20 mouse cellular contexts compared by ENCODE assay signal in genomic region chr10:37101733-37102132, GRCm38 (mm10). TPM values are rescaled to one million over a fixed set of nuclear protein-coding genes. Genes with fewer than 3 reads are reported as not detected.
DNase-seq lines count a peak whose midpoint lies in the region; ATAC-seq and TF ChIP-seq lines count a peak whose summit lies in the region.
"Had no signal": no experiment of that assay in that cellular context is flagged by ENCODE, and none has a peak within 500 bp of the region (broad histone marks: within the 10 kb centered on the region; RNA-seq: fewer than 3 reads in every experiment).

No protein-coding gene starts in this region.

- H3K9ac ChIP-seq in midbrain, postnatal 0 days (replicated peaks; ENCODE audit: low read length, poor library complexity, severe bottlenecking): no peak overlapping the region
- H3K9ac ChIP-seq: heart, embryonic 13.5 days; hindbrain, embryonic 15.5 days; limb, embryonic 12.5 days; liver, embryonic 12.5 days; lung, embryonic 14.5 days had no signal

- peak; percentile 12 to 16 for DNase-seq in cerebellum, postnatal 25 days
- no peak for DNase-seq in cerebellum, adult 8-10 months
- DNase-seq in brain, embryonic 14.5 days (ENCODE audit: low read depth): peak; percentile 73
- DNase-seq in midbrain, embryonic 10.5 days (ENCODE audit: low spot score): no peak
- peak; percentile 5 for DNase-seq in midbrain, postnatal 0 days (ENCODE audit: low spot score)
- no peak for DNase-seq in right cerebral cortex, adult 2 months (ENCODE audit: low spot score in 2 of 2)
- DNase-seq in right cerebral cortex, postnatal 4 days: no peak
- DNase-seq: gastrocnemius, adult 2 months; lung, embryonic 14.5 days; lung, postnatal 4 days; spleen, adult 18-20 months; thymus, postnatal 36 days had no signal

- H3K27ac ChIP-seq in midbrain, embryonic 10.5 days (replicated peaks): 0 out of 2 replicates have a peak overlapping the region, but pooled peaks have one; percentile 33
- no peak overlapping the region for H3K27ac ChIP-seq in midbrain, postnatal 0 days (ENCODE audit: low read depth, low read length)
- H3K27ac ChIP-seq: embryonic facial prominence, embryonic 10.5 days; gastrocnemius, adult 2 months; heart, embryonic 13.5 days; hindbrain, embryonic 15.5 days; limb, embryonic 12.5 days; liver, embryonic 12.5 days had no signal

- ATAC-seq in midbrain, postnatal 0 days (ENCODE audit: low FRiP score): no peak
- ATAC-seq: intestine, postnatal 0 days; liver, embryonic 12.5 days had no signal

- peaks cover 9% of the 10 kb centered on the region; the same call in 1 of the 2 replicates for H3K9me3 ChIP-seq in midbrain, embryonic 10.5 days (replicated peaks)
- H3K9me3 ChIP-seq in midbrain, postnatal 0 days (ENCODE audit: low read length): no peaks in the 10 kb centered on the region
- H3K9me3 ChIP-seq: heart, embryonic 13.5 days; liver, embryonic 12.5 days had no signal

- no peaks in the 10 kb centered on the region for H3K36me3 ChIP-seq in midbrain, embryonic 10.5 days
- H3K36me3 ChIP-seq in midbrain, postnatal 0 days (ENCODE audit: insufficient read depth, low read length): no peaks in the 10 kb centered on the region
- H3K36me3 ChIP-seq: embryonic facial prominence, embryonic 10.5 days; heart, embryonic 13.5 days; hindbrain, embryonic 15.5 days; limb, embryonic 12.5 days; liver, embryonic 12.5 days had no signal

- H3K4me2 ChIP-seq in midbrain, postnatal 0 days (ENCODE audit: low read depth, low read length, poor library complexity, severe bottlenecking): no peak overlapping the region
- H3K4me2 ChIP-seq: heart, embryonic 13.5 days; hindbrain, embryonic 15.5 days; limb, embryonic 12.5 days; liver, embryonic 12.5 days; lung, embryonic 14.5 days had no signal

- 55% methylated on average over 2 of the region's 2 CpGs for WGBS in midbrain, embryonic 10.5 days
- WGBS in midbrain, postnatal 0 days: 26% methylated on average over 2 of the region's 2 CpGs

- H3K4me3 ChIP-seq in midbrain, embryonic 10.5 days: no peak overlapping the region
- no peak overlapping the region for H3K4me3 ChIP-seq in midbrain, postnatal 0 days (ENCODE audit: low read depth, low read length)
- H3K4me3 ChIP-seq: embryonic facial prominence, embryonic 10.5 days; gastrocnemius, adult 2 months; heart, embryonic 13.5 days; hindbrain, embryonic 15.5 days; limb, embryonic 12.5 days; liver, embryonic 12.5 days had no signal

- no peaks in the 10 kb centered on the region for H3K27me3 ChIP-seq in midbrain, embryonic 10.5 days (ENCODE audit: low read depth, poor library complexity, severe bottlenecking)
- H3K27me3 ChIP-seq in midbrain, postnatal 0 days (ENCODE audit: insufficient read depth, low read length): no peaks in the 10 kb centered on the region
- H3K27me3 ChIP-seq: CH12.LX; heart, embryonic 13.5 days; hindbrain, embryonic 15.5 days; limb, embryonic 12.5 days; liver, embryonic 12.5 days had no signal

- TF ChIP-seq POLR2A in brain, embryonic 14.5 days (IDR thresholded peaks at IDR 0.05; ENCODE audit: borderline replicate concordance, extremely low read depth, insufficient read depth, insufficient read length, poor library complexity, severe bottlenecking): no peak

- TF ChIP-seq CTCF in brain, embryonic 14.5 days (IDR thresholded peaks at IDR 0.05; ENCODE audit: borderline replicate concordance, extremely low read depth, insufficient read depth, insufficient read length): no peak
- no peak for TF ChIP-seq CTCF in midbrain, postnatal 0 days (IDR thresholded peaks at IDR 0.05)

- H3K4me1 ChIP-seq in midbrain, embryonic 10.5 days: peaks cover 20% of the 10 kb centered on the region
- no peaks in the 10 kb centered on the region for H3K4me1 ChIP-seq in midbrain, postnatal 0 days (ENCODE audit: insufficient read depth, low read length)
- H3K4me1 ChIP-seq: embryonic facial prominence, embryonic 10.5 days; heart, embryonic 13.5 days; limb, embryonic 12.5 days; liver, embryonic 12.5 days had no signal

RNA-seq across cellular contexts. Expression of gene Marcks, which starts 37.0 kb away (rescaled TPM):
- polyA plus RNA-seq in brain, embryonic 14.5 days (2012; rRNA removed): 328 and 380 TPM in 2 replicates
- polyA plus RNA-seq in midbrain, embryonic 10.5 days (2016; fragmentation: Nextera tagmentation; extraction: Ambion mirVana): 169 and 200 TPM in 2 replicates
- total RNA-seq in midbrain, postnatal 0 days (2014; rRNA removed): 488 and 535 TPM in 2 replicates
- polyA plus RNA-seq in midbrain, postnatal 0 days (2015; fragmentation: Nextera tagmentation; extraction: Ambion mirVana): 230 and 265 TPM in 2 replicates
- total RNA-seq: MEL had no signal

Comparison
In these comparisons a context has a peak if more than half of its experiments do, and no peak if none do; other contexts are left out.
1. DNase-seq: peak in cerebellum, postnatal 25 days (2 of 2), brain, embryonic 14.5 days (single experiment) and midbrain, postnatal 0 days (single experiment); none in cerebellum, adult 8-10 months (single experiment), midbrain, embryonic 10.5 days (single experiment), right cerebral cortex, adult 2 months (0 of 2) and right cerebral cortex, postnatal 4 days (single experiment).